Mouse (Mus musculus) liver, embryonic 13.5 days (tissue): ENCODE measurements at regions not wholly inside any gene's neighbourhood (a gene's known extent, or its start where the extent isn't known, plus 50 kb on each side); places are given as distances from the start of the nearest gene placed in this dataset.

Experiments
- ATAC-seq: fragments of 200-750 bp; cut with Nextera tagmentation; 2 replicates; pipeline ENCODE4 v1.8.0; 2017; ENCODE audit warnings: low read depth, mild to moderate bottlenecking, moderate number of reproducible peaks, moderate library complexity
- DNase-seq: peaks from one replicate; pipeline ENCODE4 v3.0.0; 2022
- H3K27ac ChIP-seq: fragments of 300-500 bp; sonication (generic); 2 replicates; pipeline ENCODE4 v1.5.1; 2015; ENCODE audit warnings: moderate library complexity, mild to moderate bottlenecking, inconsistent platforms
- H3K27me3 ChIP-seq: fragments of 300-500 bp; sonication (generic); 2 replicates; pipeline ENCODE4 v1.6.1; 2015; ENCODE audit warnings: mild to moderate bottlenecking, inconsistent platforms
- H3K36me3 ChIP-seq: fragments of 300-500 bp; sonication (generic); 2 replicates; pipeline ENCODE4 v1.6.1; 2015; ENCODE audit warnings: mild to moderate bottlenecking, inconsistent platforms
- H3K4me1 ChIP-seq: fragments of 300-500 bp; sonication (generic); replicated peaks from 2 replicates; pipeline ENCODE4 v1.6.1; 2015; ENCODE audit warnings: inconsistent platforms
- H3K4me2 ChIP-seq: fragments of 300-500 bp; sonication (generic); 2 replicates; pipeline ENCODE4 v1.6.1; 2015; ENCODE audit warnings: inconsistent platforms, mild to moderate bottlenecking, moderate library complexity
- H3K4me3 ChIP-seq: fragments of 300-500 bp; sonication (generic); replicated peaks from 2 replicates; pipeline ENCODE4 v1.5.1; 2015; ENCODE audit warnings: mild to moderate bottlenecking, inconsistent platforms
- H3K9ac ChIP-seq: fragments of 300-500 bp; sonication (generic); 2 replicates; pipeline ENCODE4 v1.6.1; 2015; ENCODE audit warnings: mild to moderate bottlenecking, inconsistent platforms
- H3K9me3 ChIP-seq: fragments of 300-500 bp; sonication (generic); replicated peaks from 2 replicates; pipeline ENCODE4 v1.6.1; 2016; ENCODE audit warnings: inconsistent platforms
- WGBS: fragments of 180-500 bp; shearing (Covaris S2); methylation state at CpG from one replicate; pipeline ENCODE4 v1.1.7; 2015; ENCODE audit not compliant: insufficient replicate concordance; 5-methylcytosine and 5-hydroxymethylcytosine counted together

DNA sequence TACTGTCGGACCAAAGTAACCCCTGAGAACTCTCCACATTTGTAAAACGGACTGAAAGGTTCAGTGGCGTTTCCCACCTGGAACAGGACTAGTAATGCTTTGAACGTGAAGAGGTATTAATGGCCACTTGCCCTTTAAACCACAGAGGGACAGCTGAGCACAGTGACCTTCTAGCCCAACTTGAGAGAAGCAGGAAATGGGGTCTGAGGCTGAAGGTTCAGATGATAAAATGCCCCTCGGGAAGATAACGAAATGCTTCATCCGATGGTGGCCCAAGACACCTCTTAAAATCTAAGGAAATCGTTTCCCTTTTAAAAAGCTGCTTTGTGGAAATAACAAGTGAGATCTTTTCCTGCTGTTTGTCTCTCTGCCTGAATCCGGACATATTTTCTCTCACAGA lies 142.7 kb upstream of the Adgrl4 start:
- no peak for ATAC-seq
- no peaks in the 10 kb centered on the region for H3K9me3 ChIP-seq
- no peaks in the 10 kb centered on the region for H3K27me3 ChIP-seq

DNA sequence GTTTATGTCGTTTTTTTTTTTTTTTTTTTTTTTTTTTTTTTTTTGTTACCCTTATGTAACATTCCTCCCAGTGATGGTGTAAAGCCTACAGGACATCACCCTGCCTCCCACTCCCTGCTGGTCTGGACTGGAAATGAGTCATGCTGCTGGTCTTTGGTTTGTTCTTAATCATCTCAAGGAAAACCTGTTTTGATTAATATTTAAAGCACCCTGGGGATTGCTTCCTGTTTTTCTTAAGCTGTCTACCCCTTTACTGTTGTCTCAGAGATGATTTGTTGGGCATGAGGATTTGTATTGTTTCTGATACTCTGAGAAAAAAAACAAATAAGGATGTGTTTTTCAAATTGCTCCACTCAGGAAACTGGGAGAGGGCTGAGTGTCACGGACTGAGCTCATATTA lies 139.4 kb upstream of the Adgrl4 start:
- DNase-seq: no peak
- 44% methylated on average over 2 of the region's 2 CpGs for WGBS
- Histone ChIP-seq H3K27me3 (no peaks in the 10 kb centered on the region), H3K9ac (no peak overlapping the region), H3K4me3 (no peak overlapping the region), H3K27ac (no peak overlapping the region), H3K4me2 (no peak overlapping the region), H3K4me1 (no peaks in the 10 kb centered on the region), H3K9me3 (no peaks in the 10 kb centered on the region), H3K36me3 (no peaks in the 10 kb centered on the region)
- ATAC-seq: no peak

More for the DNA sequence above, 142.7 kb upstream of the Adgrl4 start:
- WGBS: 40% methylated on average over 9 of the region's 9 CpGs
- Histone ChIP-seq H3K4me1 (no peaks in the 10 kb centered on the region), H3K9ac (no peak overlapping the region), H3K4me3 (no peak overlapping the region), H3K36me3 (no peaks in the 10 kb centered on the region), H3K4me2 (no peak overlapping the region), H3K27ac (no peak overlapping the region)
- DNase-seq: no peak

DNA sequence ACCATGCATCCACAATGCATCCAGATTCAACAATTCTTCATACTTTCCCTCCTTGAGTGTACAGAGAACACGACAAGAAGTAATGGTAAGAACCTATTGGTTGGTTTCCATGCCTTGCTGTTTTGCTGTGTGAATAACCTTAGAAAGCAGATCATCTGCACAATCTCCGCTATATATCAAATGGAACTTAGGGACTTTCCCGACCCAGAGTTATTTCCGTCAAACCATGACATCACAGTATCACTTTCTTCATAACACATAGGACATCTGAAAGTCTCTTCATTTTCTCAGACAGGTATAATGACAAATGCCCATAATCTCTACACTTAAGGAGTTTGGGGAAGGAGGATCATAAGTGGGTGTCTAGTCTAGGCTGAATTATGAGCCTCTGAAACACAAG lies 132.3 kb upstream of the Adgrl4 start:
- 70% methylated on average over 4 of the region's 4 CpGs for WGBS
- no peaks in the 10 kb centered on the region for H3K4me1 ChIP-seq
- no peaks in the 10 kb centered on the region for H3K36me3 ChIP-seq
- ATAC-seq (no peak), DNase-seq (no peak)
- no peak overlapping the region for H3K27ac ChIP-seq
- H3K4me3 ChIP-seq: no peak overlapping the region
- no peak overlapping the region for H3K9ac ChIP-seq
- no peak overlapping the region for H3K4me2 ChIP-seq
- H3K9me3 ChIP-seq: no peaks in the 10 kb centered on the region
- H3K27me3 ChIP-seq: no peaks in the 10 kb centered on the region

DNA sequence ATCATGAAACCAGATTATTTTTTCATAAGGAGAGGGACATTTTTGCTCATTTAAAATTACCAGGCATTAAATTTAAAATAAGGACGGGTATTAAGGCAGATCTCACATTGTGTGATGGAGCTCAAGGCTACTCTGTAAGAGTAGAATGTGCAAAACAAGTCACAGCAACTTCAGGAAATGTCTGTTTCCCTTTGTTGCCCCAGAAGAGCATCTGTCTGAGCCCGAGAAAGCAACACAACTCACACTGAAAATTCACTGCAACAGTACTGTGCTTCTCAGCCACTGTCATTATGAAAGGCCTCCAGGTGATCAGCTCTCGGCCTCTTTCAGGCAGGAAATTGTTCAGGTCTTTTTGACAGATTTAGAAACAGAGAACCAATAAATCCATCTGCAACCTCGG lies 129.7 kb upstream of the Adgrl4 start:
- WGBS: 10% methylated on average over 4 of the region's 4 CpGs
- no peaks in the 10 kb centered on the region for H3K36me3 ChIP-seq
- no peak overlapping the region for H3K4me2 ChIP-seq
- DNase-seq: no peak
- no peaks in the 10 kb centered on the region for H3K27me3 ChIP-seq
- ATAC-seq: no peak
- H3K4me1 ChIP-seq: no peaks in the 10 kb centered on the region
- H3K9me3 ChIP-seq: no peaks in the 10 kb centered on the region
- no peak overlapping the region for H3K4me3 ChIP-seq
- no peak overlapping the region for H3K27ac ChIP-seq
- H3K9ac ChIP-seq: no peak overlapping the region

DNA sequence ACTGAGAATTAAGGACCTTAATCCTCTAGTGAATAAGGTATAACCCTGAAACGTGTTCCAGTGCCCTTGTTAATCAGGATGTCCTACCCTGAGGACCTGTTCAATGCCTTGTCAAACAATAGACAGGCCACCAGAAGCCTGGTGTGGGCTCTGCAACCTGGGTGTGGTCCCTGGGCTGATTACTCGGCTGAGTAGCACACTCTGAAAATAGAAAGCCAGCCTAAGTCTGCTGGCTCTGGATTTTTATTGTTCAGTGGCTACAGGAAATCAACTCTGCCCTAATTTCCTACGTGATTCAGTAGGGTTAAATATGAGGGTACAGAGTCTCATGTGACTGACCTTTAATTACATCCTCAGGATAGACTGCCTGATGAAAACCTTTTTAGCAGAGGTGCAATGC lies 113.9 kb upstream of the Adgrl4 start:
- no peaks in the 10 kb centered on the region for H3K4me1 ChIP-seq
- H3K36me3 ChIP-seq: no peaks in the 10 kb centered on the region
- no peaks in the 10 kb centered on the region for H3K27me3 ChIP-seq
- ATAC-seq (0 out of 2 replicates have a peak, but pooled peaks have one; percentile 45), DNase-seq (no peak)
- no peak overlapping the region for H3K9ac ChIP-seq
- no peaks in the 10 kb centered on the region for H3K9me3 ChIP-seq
- WGBS: 26% methylated on average over 3 of the region's 3 CpGs
- no peak overlapping the region for H3K4me3 ChIP-seq
- no peak overlapping the region for H3K4me2 ChIP-seq
- H3K27ac ChIP-seq: no peak overlapping the region

DNA sequence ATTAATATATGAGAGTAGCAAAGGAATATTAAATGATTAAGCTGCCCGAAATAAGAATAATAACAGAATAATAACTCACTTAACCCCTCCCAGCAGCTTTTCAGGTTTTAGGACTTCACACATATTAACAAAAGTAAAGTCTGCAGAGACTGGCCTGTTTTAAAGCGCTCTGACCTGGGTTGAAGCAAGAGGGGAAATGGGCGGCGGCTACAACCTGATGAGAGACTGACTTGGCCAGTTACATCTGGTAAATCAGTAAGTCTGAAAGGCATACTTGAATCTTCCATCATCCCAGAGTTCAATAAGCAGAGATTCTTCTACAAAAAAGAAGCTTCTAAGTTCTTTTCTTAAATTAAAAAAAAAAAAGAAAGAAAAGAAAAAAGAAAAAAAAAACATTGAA lies 107.9 kb upstream of the Adgrl4 start:
- H3K4me1 ChIP-seq: no peaks in the 10 kb centered on the region
- H3K4me2 ChIP-seq: no peak overlapping the region
- no peaks in the 10 kb centered on the region for H3K36me3 ChIP-seq
- DNase-seq (no peak), ATAC-seq (no peak)
- H3K9me3 ChIP-seq: no peaks in the 10 kb centered on the region
- no peak overlapping the region for H3K27ac ChIP-seq
- no peak overlapping the region for H3K9ac ChIP-seq
- H3K4me3 ChIP-seq: no peak overlapping the region
- no peaks in the 10 kb centered on the region for H3K27me3 ChIP-seq
- WGBS: 70% methylated on average over 4 of the region's 4 CpGs

DNA sequence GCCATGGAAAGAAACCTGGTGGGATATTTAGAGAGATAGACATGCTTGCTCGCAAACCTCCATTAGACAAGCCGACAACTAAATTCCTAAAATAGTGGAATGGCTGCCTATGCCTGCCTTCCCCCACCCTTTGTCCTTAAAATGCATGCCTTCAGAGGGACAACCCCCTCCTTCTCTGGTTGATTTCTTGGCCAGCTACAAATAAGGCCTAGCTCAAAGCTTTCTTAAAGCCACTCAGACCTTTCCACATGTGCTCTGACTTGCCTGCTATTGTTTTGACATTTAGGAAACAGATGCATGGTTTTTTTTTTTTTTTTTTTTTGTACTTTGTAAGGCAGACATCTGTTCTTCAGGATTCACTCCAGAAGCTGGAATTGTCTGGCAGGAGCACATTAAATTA lies 105.8 kb upstream of the Adgrl4 start:
- no peak for ATAC-seq
- no peak overlapping the region for H3K9ac ChIP-seq
- no peaks in the 10 kb centered on the region for H3K27me3 ChIP-seq
- H3K27ac ChIP-seq: no peak overlapping the region
- H3K36me3 ChIP-seq: no peaks in the 10 kb centered on the region
- H3K4me3 ChIP-seq: no peak overlapping the region
- 63% methylated on average over 2 of the region's 2 CpGs for WGBS
- no peaks in the 10 kb centered on the region for H3K4me1 ChIP-seq
- no peak for DNase-seq
- H3K9me3 ChIP-seq: no peaks in the 10 kb centered on the region
- no peak overlapping the region for H3K4me2 ChIP-seq

DNA sequence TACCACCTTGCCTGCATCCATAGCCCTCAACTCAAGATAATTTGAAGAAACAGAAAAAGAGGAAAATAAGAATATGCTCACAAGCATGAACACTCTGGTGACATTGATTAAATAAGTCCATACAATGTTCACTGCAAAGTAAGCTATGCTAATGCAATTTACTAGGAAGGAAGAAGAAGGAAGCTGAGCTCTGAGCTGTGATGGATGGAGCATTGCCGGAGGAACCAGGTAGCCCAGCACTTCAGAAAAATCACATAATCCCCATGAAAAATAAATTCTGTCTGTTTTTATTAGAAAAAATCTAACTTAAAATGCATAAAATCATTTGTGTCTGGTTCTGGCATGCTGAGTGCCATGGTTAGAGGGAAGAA lies 105.4 kb upstream of the Adgrl4 start:
- Histone ChIP-seq H3K27me3 (no peaks in the 10 kb centered on the region), H3K9me3 (no peaks in the 10 kb centered on the region), H3K4me1 (no peaks in the 10 kb centered on the region), H3K27ac (no peak overlapping the region), H3K36me3 (no peaks in the 10 kb centered on the region), H3K4me2 (no peak overlapping the region), H3K4me3 (no peak overlapping the region), H3K9ac (no peak overlapping the region)
- WGBS: 76% methylated on average over 1 of the region's 1 CpGs
- DNase-seq (no peak), ATAC-seq (no peak)

DNA sequence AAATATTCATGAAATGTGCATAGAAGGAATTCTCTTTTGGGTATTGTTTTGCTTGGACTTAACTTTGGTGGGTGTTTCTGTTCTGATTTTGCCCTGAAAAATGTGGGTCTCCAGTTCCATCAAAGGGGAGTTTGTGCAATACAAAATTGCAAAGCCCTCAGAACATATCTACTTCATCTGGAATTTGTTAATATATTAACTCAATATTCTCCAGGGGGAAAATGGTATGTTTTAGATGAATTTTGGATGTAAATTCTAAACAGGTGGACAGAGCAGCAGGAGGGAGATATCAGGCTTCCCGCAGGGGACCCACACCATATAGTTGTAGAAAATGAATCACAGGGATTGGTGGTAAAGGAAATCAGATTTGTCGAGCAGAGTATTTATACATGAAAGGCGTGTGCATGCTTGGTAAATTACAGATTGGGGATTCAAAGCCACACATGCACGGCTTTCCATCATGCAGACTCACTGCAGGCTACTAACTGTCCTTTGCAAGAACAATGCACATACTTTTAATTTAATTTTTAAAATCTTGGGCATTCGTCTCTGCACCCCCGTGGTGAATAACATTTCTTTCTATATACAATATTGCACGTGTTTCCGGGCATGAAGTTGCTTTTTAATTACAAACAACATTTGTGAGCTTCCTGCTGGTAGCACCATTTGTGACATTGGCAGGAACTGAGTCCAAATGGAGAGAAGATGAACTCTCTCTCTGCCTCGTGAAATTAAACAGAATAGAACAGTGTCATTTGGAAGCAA lies 104.8 kb upstream of the Adgrl4 start:
- Histone ChIP-seq H3K9ac (no peak overlapping the region), H3K9me3 (no peaks in the 10 kb centered on the region), H3K36me3 (no peaks in the 10 kb centered on the region), H3K4me3 (no peak overlapping the region), H3K4me2 (no peak overlapping the region), H3K27ac (no peak overlapping the region), H3K27me3 (no peaks in the 10 kb centered on the region), H3K4me1 (no peaks in the 10 kb centered on the region)
- ATAC-seq (no peak), DNase-seq (no peak)
- WGBS: 66% methylated on average over 9 of the region's 9 CpGs

DNA sequence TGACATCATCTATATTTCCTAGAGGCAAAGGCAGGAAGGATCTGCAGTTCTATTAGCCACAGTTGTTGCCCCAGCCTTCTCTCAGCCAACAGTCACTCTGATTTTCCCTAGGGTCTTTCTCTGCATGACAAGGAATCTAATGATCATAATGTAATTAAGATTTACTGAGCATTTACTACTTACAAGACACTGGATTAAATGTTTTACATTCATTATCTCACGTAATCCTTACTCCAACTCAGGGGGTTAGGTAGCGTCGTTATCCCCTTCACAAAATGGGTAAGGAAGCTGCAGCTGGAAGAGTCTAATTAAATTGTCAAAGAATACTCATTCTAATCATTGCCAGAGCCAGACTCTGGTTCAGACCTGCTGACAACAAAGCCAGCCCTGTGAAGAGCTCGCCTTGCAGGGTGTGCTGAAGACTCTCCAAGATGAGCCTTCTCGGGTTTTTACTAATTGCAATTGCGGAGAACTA lies 103.8 kb upstream of the Adgrl4 start:
- Histone ChIP-seq H3K4me1 (no peaks in the 10 kb centered on the region), H3K9me3 (no peaks in the 10 kb centered on the region), H3K27ac (no peak overlapping the region), H3K36me3 (no peaks in the 10 kb centered on the region), H3K9ac (no peak overlapping the region), H3K4me3 (no peak overlapping the region), H3K4me2 (no peak overlapping the region), H3K27me3 (no peaks in the 10 kb centered on the region)
- 68% methylated on average over 6 of the region's 6 CpGs for WGBS
- no peak for DNase-seq
- no peak for ATAC-seq

DNA sequence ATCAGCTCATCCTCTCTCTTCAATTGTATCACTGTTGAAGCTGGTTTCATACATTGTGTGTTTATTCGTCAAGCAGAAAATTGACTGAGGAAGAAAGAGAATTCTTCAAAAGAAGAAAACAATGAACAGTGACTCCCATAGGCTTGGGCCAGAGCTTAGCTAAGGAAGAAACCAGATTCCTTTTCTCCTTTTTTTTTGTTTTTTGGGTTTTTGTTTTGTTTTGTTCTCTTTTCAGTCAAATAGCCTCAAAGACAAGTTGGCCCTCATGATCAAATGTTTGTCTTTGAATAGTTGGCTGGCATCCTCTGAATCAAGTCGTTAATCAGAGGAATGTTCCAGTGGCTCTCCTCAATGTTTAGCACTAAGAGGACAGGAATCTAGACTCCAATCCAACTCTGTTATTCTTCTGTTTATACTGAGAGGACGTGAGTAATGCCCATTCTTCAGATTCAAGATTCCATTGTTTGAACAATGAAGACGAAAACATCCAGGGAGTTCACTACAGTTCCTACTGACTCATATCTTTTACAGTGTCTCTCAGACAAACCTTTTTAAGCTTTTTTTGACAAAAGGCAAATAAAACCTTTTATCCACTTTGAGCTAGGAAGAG lies 86.1 kb upstream of the Adgrl4 start:
- 48% methylated on average over 4 of the region's 4 CpGs for WGBS
- DNase-seq: no peak

DNA sequence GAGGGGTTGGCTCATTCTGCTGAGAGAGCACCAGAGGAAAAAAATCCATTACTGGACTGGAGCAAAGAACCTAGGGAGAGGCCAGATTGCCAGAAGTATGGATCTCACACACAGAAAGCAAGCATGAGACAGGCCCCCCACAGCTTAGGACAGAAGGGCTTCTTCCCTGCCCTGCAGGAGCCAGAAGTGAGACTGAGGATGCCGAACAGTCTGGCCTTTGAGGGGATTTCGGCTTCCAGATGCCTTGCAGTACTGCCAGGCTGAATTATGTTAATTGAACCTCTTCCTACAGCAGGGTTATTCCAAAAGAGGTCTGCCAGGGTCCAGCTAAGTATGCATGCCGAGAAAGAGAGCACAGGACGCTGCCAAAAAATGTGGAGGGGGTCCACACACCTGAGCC lies 71.4 kb upstream of the Adgrl4 start:
- WGBS: 63% methylated on average over 4 of the region's 4 CpGs
- no peaks in the 10 kb centered on the region for H3K27me3 ChIP-seq
- H3K4me2 ChIP-seq: no peak overlapping the region
- H3K9me3 ChIP-seq: no peaks in the 10 kb centered on the region
- DNase-seq: no peak
- no peak overlapping the region for H3K9ac ChIP-seq
- no peak overlapping the region for H3K4me3 ChIP-seq
- no peaks in the 10 kb centered on the region for H3K4me1 ChIP-seq
- no peak for ATAC-seq
- no peaks in the 10 kb centered on the region for H3K36me3 ChIP-seq
- no peak overlapping the region for H3K27ac ChIP-seq

More for the DNA sequence above, 86.1 kb upstream of the Adgrl4 start:
- Histone ChIP-seq H3K4me2 (no peak overlapping the region), H3K36me3 (no peaks in the 10 kb centered on the region), H3K9me3 (no peaks in the 10 kb centered on the region), H3K4me1 (no peaks in the 10 kb centered on the region), H3K27ac (no peak overlapping the region), H3K4me3 (no peak overlapping the region), H3K27me3 (no peaks in the 10 kb centered on the region), H3K9ac (no peak overlapping the region)
- no peak for ATAC-seq
